Mouse (Mus musculus) thymus, postnatal 0 days (tissue): ENCODE data around the gene Rptor. TPM values are rescaled to one million over a fixed set of nuclear protein-coding genes. Genes with fewer than 3 reads are reported as not detected.
A peak's percentile ranks its signal among the peaks of the same experiment; 100 is the strongest.

ENCODE experiments used
- DNase-seq: peaks from one replicate; pipeline ENCODE4 v3.0.0-alpha.2; 2015; ENCODE audit warnings: low spot score
- polyA plus RNA-seq: library from polyadenylated mRNA; unstranded; fragments of >200 nt; fragmentation: Nextera tagmentation; extraction: Ambion mirVana; gene quantifications from 2 replicates; pipeline ENCODE4 v1.2.1, GENCODE M21; 2015

The Rptor gene
- polyA plus RNA-seq, 1 experiment from 2014 or later = 14.0 TPM

DNA sequence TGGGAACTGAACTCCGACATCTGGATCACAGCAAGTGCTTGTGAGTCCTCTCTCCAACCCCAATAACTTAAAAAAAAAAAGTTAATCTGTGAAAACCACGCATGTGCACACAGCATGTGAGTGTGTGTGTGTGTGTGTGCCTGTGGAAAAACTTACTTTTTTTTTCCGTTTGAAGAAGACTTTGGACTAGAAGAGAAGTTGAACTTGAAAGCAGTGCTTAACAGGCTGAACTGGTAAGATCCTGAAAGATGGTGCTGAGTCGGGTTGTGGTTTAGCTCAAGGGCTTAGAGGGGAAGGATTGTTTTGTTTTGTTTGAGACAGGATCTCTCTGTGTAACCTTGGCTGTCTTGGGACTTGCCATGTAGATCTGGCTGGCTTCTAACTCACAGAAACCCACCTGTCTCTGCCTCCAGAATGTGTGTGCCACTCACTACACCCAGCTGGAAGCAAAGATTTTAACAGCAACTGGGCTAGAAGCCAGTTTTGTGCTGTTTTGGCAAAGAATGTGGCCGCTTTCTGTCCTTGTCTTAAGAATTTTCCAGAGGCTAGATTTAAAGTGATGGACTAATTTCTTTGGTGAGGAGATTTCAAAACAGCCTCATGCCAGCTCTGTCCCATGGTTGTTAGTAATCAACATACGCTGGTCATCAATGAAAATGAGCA lies 327.0 kb downstream of the Rptor start:
- peak; percentile 43 for DNase-seq

DNA sequence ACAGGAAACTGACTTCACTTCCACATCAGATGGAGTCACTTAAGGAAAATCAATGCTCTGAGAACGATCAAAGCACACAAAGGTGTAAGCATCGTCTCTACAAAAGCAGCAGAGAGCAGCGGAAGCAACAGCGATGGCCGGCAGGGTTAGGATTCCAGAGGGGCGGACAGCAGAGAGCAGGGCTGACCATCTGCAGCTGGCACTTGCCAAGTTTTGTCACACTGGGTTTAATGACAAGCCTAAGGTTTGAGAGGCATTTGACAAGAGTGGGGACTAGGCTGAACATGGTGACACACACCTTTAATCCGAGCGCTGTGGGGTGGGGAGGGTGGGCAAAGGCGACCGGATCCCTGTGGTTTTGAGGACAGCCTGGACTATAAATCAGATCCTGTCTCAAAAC lies 329.1 kb downstream of the Rptor start:
- no peak for DNase-seq

DNA sequence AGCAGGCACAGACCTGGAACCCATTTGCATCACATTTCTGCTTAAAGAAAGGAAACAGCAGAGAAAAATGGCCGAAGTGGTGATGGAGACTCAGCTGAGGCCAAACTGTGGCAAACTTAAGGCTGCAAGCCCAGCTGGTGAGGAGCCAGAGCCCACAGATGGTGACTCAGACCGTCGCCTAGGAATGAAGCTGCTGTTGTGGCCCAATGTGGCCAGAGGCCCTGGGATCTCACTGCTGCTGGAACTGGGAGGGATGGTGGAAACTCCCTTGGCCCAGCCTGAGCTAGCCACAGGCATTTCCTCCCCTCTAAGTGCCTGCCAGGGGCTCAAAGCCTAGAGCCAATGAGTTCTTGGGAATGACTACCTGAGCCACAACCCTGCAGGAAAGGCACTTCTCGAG lies 330.4 kb downstream of the Rptor start:
- DNase-seq = no peak

DNA sequence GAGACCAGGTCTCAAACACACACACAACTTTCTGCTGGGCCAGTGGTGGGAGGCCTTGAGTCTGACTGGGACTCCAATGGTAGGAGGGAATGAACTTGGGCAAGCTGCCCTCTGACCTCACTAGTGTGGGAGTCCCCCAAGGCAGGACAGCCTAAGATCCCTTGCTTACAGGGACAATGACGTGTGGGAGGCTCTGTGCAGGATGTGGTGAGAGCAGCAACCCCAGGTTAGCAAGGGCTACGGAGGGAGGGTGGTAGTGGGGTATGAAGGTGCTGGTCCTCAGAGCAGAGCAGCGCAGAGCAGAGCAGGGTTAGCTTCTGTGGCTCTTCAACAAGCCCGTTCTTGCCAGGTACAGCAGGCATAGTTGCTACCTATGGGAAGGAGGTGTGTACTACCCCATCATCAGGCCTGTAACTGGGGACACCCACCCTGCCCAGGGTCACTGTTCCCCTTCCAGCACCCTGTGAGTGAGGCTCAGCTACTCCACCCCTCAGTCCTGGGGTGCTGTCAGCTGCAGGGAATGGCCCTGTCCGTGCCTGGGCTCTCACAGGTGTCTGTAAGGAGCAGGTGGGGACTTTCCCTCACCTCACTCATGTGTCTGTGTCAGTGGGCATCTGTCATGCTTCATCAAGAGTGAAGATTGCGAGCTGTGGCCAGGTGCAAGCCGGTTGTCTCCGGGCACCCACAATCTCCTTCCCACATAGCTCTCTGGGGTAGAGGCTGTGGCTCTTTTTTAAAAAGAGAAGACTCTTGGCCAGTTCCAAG lies 331.3 kb downstream of the Rptor start:
- DNase-seq = peak; percentile 84

DNA sequence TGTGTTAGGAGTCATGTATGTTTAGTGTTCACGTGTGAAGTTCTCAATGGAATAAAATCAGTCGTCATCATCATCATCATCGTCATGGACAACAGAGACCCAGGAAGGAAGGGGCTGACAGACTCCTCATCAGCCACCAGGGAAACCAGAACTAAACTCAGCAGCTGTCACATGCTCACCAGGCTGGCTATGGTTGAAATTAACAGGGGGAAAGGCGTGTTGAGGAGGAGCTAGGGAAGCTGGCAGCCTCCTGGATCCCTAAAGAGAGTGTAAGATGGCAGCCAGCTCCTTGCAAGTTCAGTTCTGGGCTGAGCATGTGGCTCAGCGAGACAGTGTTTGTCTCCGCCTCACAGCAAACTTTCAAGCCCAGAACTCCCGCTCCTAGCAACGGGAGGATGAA lies 332.1 kb downstream of the Rptor start:
- no peak for DNase-seq

DNA sequence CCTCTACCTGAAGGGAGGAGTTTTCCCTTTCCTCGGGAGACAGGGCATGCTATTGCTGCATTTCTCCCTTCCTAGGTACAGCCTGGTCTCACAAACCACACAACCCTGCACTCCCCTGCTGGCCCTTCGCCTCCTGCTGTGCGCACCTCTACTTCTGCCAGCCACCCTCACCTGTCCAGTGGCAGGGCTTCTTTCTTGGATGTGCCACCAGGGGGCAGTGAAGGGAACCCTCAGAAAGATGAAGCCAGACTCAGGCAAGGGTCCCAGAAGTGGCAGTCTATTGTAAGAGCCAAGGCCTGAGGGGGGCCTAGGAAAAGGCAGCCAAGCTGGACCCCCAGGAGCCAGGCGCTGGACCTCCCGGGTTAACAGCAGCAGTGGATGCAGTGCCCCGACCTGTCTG lies 332.8 kb downstream of the Rptor start:
- peak; percentile 70 for DNase-seq

DNA sequence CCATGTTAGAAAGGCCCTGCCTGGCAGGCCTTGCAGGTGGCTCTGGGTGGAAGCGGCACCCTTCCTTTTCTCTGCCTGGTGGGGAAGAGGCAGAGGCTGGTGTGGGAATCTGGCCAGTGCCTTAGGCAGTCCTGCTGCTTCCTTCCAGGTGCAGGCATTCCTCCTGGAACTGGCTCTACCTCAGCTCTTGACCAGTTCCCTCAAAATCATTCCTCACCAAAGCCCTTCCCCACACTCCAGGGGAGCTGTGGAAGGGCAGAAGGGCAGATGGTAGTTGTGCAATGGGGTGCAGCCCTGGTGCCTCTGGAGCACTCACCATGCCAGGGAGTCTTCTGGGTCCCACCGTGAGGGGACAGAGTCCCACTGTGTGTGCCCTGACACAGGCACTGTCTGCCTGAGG lies 333.8 kb downstream of the Rptor start:
- DNase-seq = no peak

DNA sequence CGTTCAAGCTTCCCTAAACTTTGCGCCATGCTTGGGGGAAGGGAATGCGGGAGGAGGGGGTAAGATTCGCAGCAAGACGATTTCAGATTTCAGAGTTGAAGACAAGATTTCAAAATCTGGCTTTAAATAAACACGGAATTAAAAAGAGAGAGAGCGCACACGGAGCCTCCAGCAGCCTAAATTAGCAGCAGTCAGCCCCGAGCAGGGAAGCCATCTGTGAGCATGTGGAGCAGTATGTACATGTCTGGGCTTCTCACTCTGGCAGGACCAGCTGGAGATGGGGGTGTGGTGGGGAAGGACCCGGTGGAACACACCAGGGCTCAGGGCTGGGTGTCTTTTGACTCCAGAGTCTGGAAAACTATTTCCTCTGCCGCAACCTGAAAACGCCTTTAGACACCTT lies 334.5 kb downstream of the Rptor start:
- DNase-seq = no peak

DNA sequence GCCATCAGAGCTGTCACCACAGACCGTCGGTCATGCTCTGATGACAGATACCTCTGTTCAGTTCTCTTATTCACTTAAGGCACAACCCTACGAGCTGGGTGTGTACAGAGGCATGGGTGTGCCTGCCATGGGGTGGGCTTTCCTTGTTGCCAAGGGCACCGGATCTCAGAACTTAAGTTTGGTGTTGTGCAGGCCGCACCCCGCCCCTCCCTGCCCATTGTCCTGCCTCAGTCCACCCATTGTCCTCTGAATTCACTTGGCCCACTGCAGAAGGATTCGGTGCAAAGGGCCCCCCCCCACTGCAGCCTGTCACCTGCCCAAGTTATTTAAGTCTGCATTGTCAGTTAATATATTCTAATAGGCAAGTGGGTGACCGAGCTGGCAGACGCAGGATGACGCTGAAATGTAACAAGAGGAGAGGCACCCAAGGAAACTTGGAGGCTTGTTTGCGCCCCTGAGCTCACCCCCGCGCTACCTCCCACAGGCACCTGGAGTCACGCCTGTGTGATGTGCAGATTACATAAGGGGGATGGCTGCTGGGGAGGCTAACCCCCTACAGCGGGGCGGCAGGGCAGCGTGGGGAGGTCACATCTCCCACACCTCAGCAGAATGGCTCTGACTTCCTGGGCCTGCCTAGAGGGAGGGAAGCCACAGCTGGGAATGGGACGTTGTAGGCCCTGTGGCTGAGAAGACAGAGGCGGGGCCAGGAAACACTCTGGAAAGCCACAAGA lies 335.2 kb downstream of the Rptor start:
- DNase-seq = no peak

DNA sequence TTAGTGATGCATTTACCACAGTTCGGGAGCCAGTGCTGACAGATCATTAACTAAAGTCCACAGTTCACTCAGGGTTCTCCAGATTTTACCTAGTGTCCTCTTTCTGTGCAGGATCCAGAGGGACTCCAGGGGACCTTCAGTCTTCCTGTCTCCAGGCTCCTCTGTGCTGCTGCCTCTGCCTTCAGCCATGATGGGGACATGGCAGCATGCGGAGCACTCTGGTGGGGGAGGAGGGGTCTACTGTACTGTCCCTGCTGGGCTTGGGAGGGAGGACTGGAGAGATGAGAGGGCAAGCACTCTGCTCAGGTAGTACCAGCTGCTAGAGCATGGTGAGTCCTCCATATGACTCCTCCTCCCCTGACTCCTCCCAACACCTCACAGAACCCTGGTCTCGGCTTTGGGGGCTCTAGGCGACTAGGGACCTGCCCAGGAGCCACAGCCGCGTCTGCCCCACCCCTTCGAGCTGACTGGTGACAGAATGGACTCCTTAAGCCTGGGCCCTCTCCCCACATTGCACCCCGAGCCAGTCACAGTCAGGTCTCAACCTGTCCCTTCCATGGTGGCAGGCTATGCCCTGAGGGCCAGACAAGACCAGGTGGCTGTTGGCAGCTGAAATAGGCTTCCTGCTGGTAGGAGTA lies 336.5 kb downstream of the Rptor start:
- DNase-seq = no peak

DNA sequence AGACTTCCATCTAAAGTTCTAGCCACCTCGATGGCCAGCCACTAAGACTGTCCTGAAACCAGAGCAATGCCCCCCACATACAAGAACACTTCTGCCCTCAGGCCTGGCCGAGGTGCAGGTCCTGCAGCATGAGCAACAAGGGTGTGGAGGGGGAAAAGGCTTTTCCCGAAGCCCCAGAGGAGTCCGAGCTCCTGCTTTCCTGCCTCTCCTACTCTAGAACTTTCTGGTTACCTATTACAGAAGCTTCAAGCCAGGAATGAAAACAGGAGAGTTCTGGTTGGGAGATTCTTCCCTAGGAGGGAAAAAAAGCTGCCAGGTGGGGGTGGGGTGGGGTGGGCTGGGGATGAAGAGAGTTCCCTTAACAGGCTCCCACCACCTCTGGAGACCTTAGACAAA lies 337.0 kb downstream of the Rptor start:
- no peak for DNase-seq

DNA sequence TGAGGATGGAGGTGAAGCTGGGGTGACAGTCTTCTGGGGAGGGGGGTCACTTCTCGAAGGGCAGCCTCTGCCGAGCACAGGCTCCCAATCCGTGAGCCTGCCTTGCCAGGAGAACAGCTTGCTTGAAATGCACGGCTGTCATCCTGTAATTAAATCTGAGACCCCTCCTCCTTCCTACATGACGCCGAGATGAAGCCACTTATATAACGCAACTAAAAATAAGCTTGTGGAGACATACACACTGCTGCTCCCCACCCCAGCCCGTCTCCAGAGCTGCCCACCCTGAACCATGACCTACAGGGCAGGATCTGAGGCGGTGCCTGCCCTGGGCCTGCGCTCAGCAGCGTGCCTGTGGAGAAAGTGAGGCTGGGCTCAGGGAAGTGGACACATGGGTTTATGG lies 337.4 kb downstream of the Rptor start:
- no peak for DNase-seq

DNA sequence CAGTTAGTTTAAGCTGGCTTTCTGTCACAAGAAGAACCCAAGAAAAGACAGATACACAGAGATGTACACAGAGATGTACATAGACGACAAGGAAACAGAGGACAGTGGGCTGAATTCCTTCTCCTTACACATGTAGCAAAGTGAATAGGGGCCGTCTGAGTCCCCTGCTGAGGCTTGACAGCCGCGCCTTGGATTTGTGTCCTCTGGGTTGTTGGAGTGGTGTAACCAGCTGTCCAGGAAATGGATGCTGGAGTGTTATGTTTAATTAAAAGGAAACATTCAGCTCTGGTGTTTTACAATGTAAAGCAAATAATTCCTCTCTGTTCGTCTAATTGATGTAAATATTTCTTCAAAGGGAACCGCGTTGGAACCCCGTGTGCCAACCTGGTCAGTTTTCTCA lies 339.1 kb downstream of the Rptor start:
- no peak for DNase-seq

DNA sequence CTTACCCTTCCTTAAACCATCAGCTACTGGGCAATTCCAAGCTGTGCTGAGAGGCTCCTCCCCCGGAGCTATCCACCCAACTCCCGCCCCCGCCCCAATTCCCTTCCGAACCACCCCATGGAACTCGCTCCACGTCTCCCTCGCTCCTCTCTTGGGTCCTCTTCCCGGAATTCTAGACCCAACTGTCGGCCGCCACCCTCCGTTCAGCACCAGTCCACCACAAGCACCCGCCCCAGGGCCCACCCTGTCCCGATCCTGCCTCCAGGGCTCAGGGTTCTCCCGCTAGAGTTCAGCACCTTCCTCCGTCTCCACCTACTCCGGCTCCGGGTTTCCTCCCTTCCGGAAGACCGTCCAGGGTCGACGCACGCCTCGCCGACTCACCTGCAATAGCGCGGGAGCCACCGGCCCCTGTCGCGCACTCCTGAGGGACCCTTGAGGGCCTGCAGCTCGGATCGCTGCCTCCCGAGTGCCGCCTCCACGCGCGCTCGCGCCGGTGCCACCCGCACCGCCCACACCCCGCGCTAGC lies 339.6 kb downstream of the Rptor start:
- DNase-seq = no peak

DNA sequence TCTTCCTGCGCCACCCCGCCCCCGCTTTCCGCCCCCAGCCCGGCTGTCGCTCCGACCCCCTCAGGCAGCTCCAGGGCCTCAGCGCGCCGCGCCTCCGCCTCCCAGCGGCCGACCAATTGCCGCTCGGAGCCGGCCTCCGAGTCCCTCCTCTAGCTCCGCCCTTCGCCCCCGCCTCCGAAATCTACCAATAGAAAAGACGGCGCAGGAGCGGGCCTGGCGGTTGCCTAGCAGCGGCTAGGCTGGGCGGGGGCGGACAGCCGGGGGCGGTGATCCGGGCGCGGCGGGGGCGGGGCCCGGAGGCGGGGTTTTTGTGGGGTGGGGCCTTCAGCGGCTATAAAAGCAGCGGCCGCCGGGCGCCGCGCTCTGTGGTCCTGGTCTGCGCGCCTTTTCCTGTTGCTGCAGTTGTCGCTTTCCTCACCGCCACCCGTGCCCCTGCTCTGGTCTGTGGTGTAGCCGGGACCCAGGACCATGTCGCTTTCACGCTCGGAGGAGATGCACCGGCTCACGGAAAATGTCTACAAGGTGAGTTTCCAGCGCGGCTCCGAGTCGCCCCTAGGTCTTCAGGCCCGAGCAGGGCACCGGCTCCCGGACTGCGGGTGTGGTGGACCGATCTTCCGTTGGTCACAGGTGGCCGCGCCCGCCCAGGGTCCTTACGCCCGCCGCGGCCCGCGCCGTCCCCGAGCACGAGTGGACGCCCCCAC lies 340.2 kb downstream of the Rptor start, which contains the start of gene Baiap2:
Gene Baiap2, plus strand, starts transcription at position 37 of the 701 bp plus-strand sequence.
- peak; percentile 99 for DNase-seq

DNA sequence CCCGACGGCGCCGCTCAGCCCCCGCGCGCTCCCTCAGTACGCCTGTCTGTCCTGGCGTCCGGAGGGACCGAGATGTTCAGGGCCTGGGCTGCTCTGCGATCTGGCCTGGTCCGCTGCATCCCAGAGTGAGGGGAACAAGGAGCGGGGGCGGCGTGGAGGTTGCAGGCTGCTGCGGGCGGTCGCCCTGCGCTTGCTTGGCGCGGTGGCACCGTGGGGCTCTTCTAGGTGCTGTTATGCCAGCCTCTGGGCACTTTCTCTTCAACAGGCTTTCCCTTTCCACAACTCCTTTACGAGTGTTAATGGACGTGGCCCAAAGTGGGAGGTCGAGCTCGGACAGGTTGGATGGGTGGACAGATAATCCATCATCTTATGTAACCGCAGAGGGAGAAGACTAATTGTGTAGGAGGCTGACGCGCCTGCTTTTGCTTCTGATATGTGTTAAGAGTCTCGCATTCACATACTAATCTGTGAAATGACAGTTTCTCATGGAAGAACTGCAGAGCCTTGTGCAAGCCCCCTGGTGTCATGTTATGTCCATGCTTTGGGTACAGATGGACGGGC lies 340.8 kb downstream of the Rptor start:
- DNase-seq = peak; percentile 42

DNA sequence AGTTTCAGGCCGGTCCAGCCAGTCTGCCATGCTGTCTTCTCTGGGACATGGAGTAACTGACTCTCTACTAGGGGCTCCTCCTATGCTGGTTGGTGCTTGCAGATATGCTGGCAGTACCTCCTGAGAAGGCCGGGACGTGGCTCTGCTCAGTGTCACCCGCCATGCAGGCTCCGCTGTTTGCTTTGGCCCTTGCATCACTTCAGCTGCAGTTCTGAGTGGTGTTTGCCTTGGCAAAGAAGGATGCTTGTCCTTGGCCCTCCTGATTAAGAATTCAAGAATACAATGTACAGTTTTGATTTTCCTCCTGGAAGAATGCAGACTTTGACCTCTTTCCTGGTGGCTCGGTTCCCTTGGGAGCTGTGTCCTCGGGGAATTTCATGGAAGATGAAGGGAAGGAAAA lies 342.6 kb downstream of the Rptor start:
- no peak for DNase-seq

DNA sequence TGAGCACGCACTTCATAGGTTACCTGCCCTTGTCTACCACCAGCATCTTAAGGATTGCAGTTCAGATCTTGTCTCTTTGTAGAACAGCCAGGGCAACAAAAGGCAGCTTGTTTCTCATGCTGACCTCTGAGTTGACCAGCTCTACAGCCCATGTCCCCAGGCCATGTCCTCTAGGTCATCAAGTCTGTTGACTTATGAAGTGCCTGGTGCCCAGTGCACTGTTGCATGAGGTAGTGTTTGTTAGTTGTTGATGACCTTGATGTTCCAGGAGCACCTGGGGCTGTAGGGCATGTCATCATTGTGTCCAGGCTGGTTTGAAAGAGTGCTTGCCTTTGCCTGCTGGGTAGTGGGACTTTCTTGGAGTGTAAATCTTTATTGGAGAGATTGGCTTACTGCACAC lies 344.7 kb downstream of the Rptor start:
- no peak for DNase-seq

DNA sequence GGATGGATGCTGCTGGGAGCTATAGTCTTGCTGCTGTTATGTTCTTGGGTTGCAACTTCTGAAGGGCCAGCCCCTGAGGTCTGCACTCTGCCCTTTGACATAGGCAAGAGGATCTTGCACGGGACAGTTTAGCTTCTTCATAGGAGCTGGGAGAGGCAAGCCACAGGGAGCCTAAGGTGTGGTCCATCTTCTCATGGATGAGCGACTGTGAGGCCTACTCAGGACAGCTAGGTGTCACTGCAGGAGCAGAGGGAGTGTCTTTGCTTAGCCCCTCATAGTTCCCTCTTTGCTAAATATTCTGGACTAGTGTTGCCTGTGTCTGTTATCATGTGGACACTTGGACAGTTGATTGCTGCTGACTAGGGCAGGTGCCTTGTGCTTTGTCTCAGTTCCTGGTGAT lies 345.2 kb downstream of the Rptor start:
- no peak for DNase-seq

DNA sequence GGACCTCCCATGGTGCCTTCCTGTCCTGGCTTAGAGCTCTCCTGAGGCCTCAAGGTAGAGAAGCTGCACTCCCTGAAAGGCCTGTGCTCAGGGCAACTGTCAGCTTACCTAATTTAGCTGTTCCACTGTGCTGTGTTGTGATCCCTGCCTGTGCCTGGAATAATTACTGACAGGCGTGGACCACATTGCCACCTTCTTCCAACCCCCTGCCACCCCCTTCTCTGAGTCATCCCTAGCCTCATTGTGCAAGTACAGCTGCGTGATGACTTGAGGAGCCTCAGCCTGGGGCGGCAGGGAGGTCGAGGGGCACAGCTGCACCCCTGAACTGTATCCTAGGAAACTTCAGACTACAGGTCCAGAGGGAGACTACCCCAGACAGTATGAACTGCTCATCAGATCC lies 345.6 kb downstream of the Rptor start:
- no peak for DNase-seq

DNA sequence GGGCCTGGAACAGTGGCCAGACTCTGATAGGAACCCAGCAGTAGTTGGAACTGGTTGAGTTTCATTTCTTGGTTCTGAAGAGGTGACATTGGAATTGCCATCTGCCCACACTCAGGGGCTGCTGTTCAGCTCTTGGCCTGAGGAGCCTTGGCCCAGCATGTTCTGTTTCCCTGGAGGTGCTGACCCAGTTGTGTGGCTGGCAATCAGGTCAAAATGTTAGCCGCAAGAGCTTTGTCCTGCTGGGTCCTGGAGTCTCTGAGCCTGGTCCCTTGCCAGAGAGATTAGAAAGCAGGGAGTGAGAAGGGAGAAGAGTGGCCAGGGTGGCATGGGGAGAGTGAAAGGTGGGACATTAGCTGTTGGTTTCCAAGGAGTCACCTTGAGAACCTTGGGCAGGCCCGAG lies 346.1 kb downstream of the Rptor start:
- DNase-seq = no peak
